Mouse (Mus musculus): ENCODE measurements around the gene Gm10959. TPM values are rescaled to one million over a fixed set of nuclear protein-coding genes. Genes with fewer than 3 reads are reported as not detected.
"Not testable (repeated sequence)": the region's sequence is repeated elsewhere in the genome, so short reads cannot be mapped to it uniquely, and the experiment has no call there.

The Gm10959 gene
- polyA plus RNA-seq (2015; fragmentation: Nextera tagmentation; extraction: Ambion mirVana) = not detected in 2 replicates

- H3K4me1 ChIP-seq (replicated peaks) = 0 out of 2 replicates have a peak, but pooled peaks cover 2% of the 10 kb centered on the region
- H3K4me2 ChIP-seq (replicated peaks) = no peak within 1 kb of the TSS
- no peak for ATAC-seq
- no peak within 1 kb of the TSS for H3K4me3 ChIP-seq (replicated peaks)
- 75% methylated on average over 8 of the region's 8 CpGs for WGBS
- H3K27me3 ChIP-seq = no peaks in the 10 kb centered on the region
- no peak within 1 kb of the TSS for H3K9ac ChIP-seq (replicated peaks)
- H3K27ac ChIP-seq = no peak within 1 kb of the TSS
- no peaks in the 10 kb centered on the region for H3K9me3 ChIP-seq
- no peaks in the 10 kb centered on the region for H3K36me3 ChIP-seq
Measured at GRCm38 (mm10) chr3:122919260-122919659, at the start of gene Gm10959. Gene Gm10959 (minus strand): TSS chr3:122919360.

DNA sequence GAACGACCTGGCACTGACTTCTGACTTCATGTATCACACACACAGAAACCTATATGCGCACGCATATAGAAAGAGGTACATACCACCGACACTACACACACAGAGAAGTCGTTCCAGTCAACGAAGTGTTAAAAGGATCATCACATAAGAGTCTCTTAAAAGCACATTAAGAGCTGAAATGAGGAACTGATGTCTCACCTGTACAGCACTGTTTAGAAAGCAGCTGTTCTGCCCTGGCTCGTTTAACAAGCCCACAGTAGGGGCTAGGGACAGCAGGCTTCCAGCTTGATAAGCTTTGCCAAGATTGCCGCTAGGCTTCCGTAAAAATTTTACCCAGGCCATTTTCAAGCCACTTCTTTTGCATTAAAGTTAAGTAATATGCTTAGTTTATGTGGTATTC is 49.2 kb upstream of the Gm10959 start:
- H3K4me2 ChIP-seq (replicated peaks) = no peak overlapping the region
- no peaks in the 10 kb centered on the region for H3K9me3 ChIP-seq
- WGBS = 94% methylated on average over 9 of the region's 9 CpGs
- no peaks in the 10 kb centered on the region for H3K27me3 ChIP-seq
- no peak overlapping the region for H3K9ac ChIP-seq (replicated peaks)
- no peak for ATAC-seq
- H3K27ac ChIP-seq = no peak overlapping the region
- 0 out of 2 replicates have a peak, but pooled peaks cover 6% of the 10 kb centered on the region for H3K36me3 ChIP-seq
- H3K4me1 ChIP-seq (replicated peaks) = no peaks in the 10 kb centered on the region
- no peak overlapping the region for H3K4me3 ChIP-seq (replicated peaks)

DNA sequence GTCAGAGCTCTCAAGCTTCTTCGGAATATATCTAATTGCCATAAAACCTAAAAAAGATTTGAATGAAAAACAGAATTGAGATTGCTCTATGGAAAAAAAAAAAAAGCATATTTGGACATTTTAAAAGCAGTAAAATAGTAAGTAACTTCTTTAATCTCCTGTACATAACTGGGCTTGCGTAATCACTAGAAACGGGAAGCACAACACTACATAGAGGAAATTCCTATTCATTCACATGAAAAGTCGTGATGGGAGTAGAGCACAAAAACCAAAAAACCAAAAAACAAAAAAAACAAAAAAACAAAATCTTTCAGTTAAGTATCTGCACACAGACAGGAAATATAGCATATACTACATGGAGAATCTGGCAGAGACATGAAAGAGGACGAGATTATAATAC is 45.1 kb upstream of the Gm10959 start:
- 0 out of 2 replicates have a peak, but pooled peaks cover 6% of the 10 kb centered on the region for H3K36me3 ChIP-seq
- H3K4me1 ChIP-seq (replicated peaks) = no peaks in the 10 kb centered on the region
- H3K9me3 ChIP-seq = no peaks in the 10 kb centered on the region
- no peak overlapping the region for H3K9ac ChIP-seq (replicated peaks)
- no peak for ATAC-seq
- no peaks in the 10 kb centered on the region for H3K27me3 ChIP-seq
- WGBS = 93% methylated on average over 5 of the region's 5 CpGs
- H3K4me2 ChIP-seq (replicated peaks) = no peak overlapping the region
- H3K27ac ChIP-seq = no peak overlapping the region
- no peak overlapping the region for H3K4me3 ChIP-seq (replicated peaks)

GRCm38 (mm10) chr3:122950129-122950528 is 31.0 kb upstream of the Gm10959 start:
- Histone ChIP-seq H3K9me3 (no peaks in the 10 kb centered on the region), H3K4me1 (replicated peaks) (no peaks in the 10 kb centered on the region), H3K9ac (replicated peaks) (no peak overlapping the region), H3K4me2 (replicated peaks) (no peak overlapping the region), H3K27me3 (no peaks in the 10 kb centered on the region), H3K4me3 (replicated peaks) (no peak overlapping the region), H3K36me3 (peaks cover 9% of the 10 kb centered on the region), H3K27ac (no peak overlapping the region)
- no peak for ATAC-seq
- WGBS = 94% methylated on average over 2 of the region's 2 CpGs

GRCm38 (mm10) chr3:122943387-122943890 is 24.3 kb upstream of the Gm10959 start:
- ATAC-seq = no peak

GRCm38 (mm10) chr3:122939215-122939614 is 20.1 kb upstream of the Gm10959 start:
- ATAC-seq = no peak
- H3K36me3 ChIP-seq = peaks cover 1% of the 10 kb centered on the region; the same call in 1 of the 2 replicates
- H3K4me3 ChIP-seq (replicated peaks) = no peak overlapping the region
- H3K9ac ChIP-seq (replicated peaks) = no peak overlapping the region
- no peak overlapping the region for H3K4me2 ChIP-seq (replicated peaks)
- no peaks in the 10 kb centered on the region for H3K27me3 ChIP-seq
- H3K27ac ChIP-seq = no peak overlapping the region
- H3K9me3 ChIP-seq = no peaks in the 10 kb centered on the region
- no peaks in the 10 kb centered on the region for H3K4me1 ChIP-seq (replicated peaks)
- WGBS = 88% methylated on average over 2 of the region's 2 CpGs

More at GRCm38 (mm10) chr3:122943387-122943890, 24.3 kb upstream of the Gm10959 start:
- 80% methylated on average over 6 of the region's 6 CpGs for WGBS
- peaks cover 2% of the 10 kb centered on the region; the same call in 1 of the 2 replicates for H3K36me3 ChIP-seq
- H3K4me2 ChIP-seq (replicated peaks) = no peak overlapping the region
- H3K27me3 ChIP-seq = no peaks in the 10 kb centered on the region
- no peak overlapping the region for H3K4me3 ChIP-seq (replicated peaks)
- no peaks in the 10 kb centered on the region for H3K9me3 ChIP-seq
- H3K4me1 ChIP-seq (replicated peaks) = no peaks in the 10 kb centered on the region
- H3K9ac ChIP-seq (replicated peaks) = no peak overlapping the region
- H3K27ac ChIP-seq = no peak overlapping the region

- not testable (repeated sequence) for H3K4me2 ChIP-seq (replicated peaks); H3K9ac ChIP-seq (replicated peaks); H3K27ac ChIP-seq; H3K4me1 ChIP-seq (replicated peaks); H3K4me3 ChIP-seq (replicated peaks); ATAC-seq; H3K9me3 ChIP-seq; H3K36me3 ChIP-seq; H3K27me3 ChIP-seq
- 80% methylated on average over 13 of the region's 13 CpGs for WGBS
Measured at GRCm38 (mm10) chr3:122937176-122937575, 18.0 kb upstream of the Gm10959 start.

DNA sequence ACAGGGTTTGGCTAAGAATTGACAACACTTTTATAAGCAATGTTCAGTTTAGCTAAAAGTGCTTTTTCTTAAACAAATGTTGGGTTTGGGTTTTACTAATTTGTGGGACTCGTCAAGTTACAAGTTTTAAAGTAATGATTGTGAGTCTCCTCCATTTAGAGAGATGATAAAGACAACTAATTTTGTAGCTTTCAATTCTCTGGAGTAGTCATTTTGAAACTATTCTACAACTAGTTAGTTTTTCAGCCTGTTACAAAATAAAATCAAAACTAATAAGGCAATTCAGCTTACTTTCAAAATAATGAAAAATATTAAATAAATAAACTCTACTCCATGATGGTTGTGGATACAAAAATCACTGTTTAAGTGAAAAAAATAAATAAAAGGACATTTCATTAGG is 13.3 kb upstream of the Gm10959 start:
- Histone ChIP-seq H3K9me3 (no peaks in the 10 kb centered on the region), H3K9ac (replicated peaks) (no peak overlapping the region), H3K27ac (no peak overlapping the region), H3K27me3 (no peaks in the 10 kb centered on the region), H3K36me3 (peaks cover 7% of the 10 kb centered on the region; the same call in 1 of the 2 replicates), H3K4me3 (replicated peaks) (no peak overlapping the region), H3K4me1 (replicated peaks) (no peaks in the 10 kb centered on the region), H3K4me2 (replicated peaks) (no peak overlapping the region)
- 95% methylated on average over 1 of the region's 1 CpGs for WGBS
- no peak for ATAC-seq

DNA sequence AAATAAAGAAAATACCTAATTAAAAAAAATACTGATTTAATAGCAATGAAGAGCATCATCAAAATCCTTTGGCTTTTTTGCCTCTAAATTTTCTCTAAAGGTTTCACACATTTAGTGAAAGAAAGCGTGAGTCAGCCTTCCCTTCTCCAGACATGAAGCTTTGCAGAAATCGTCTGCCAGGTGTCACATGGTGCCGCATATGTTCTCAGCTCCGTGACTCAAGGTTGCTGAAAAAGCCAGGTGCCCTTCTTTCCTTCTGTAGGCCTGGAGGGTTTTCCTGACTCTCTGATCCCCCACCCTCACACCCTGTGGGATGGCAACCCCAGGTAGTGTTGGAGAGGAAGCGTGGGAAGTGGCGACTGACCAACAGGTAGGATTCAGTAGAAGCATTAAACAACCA is 10.6 kb upstream of the Gm10959 start:
- H3K4me1 ChIP-seq (replicated peaks) = peaks cover 14% of the 10 kb centered on the region
- H3K4me2 ChIP-seq (replicated peaks) = no peak overlapping the region
- no peaks in the 10 kb centered on the region for H3K9me3 ChIP-seq
- no peak overlapping the region for H3K4me3 ChIP-seq (replicated peaks)
- H3K36me3 ChIP-seq = peaks cover 12% of the 10 kb centered on the region; the same call in 1 of the 2 replicates
- ATAC-seq = no peak
- WGBS = 92% methylated on average over 6 of the region's 6 CpGs
- H3K27ac ChIP-seq = no peak overlapping the region
- H3K27me3 ChIP-seq = no peaks in the 10 kb centered on the region
- H3K9ac ChIP-seq (replicated peaks) = no peak overlapping the region

- Histone ChIP-seq H3K4me1 (replicated peaks) (peaks cover 17% of the 10 kb centered on the region), H3K36me3 (0 out of 2 replicates have a peak, but pooled peaks cover 5% of the 10 kb centered on the region), H3K27ac (peak within 1 kb of the TSS; percentile 76), H3K9me3 (no peaks in the 10 kb centered on the region), H3K27me3 (no peaks in the 10 kb centered on the region), H3K9ac (replicated peaks) (peak within 1 kb of the TSS; percentile 71), H3K4me3 (replicated peaks) (peak within 1 kb of the TSS; percentile 61), H3K4me2 (replicated peaks) (peak within 1 kb of the TSS; percentile 61)
- WGBS = under 1% methylated on average over 61 of the region's 68 CpGs
- peak; percentile 99 for ATAC-seq
Measured at GRCm38 (mm10) chr3:122924009-122924914, 5.1 kb upstream of the Gm10959 start, which contains the start of gene 1810037I17Rik. Gene 1810037I17Rik (plus strand): TSS chr3:122924203.

- no peak overlapping the region for H3K27ac ChIP-seq
- no peak overlapping the region for H3K9ac ChIP-seq (replicated peaks)
- no peaks in the 10 kb centered on the region for H3K9me3 ChIP-seq
- H3K4me2 ChIP-seq (replicated peaks) = no peak overlapping the region
- H3K4me3 ChIP-seq (replicated peaks) = no peak overlapping the region; the same call in 1 of the 2 replicates
- 0 out of 2 replicates have a peak, but pooled peaks cover 5% of the 10 kb centered on the region for H3K36me3 ChIP-seq
- no peaks in the 10 kb centered on the region for H3K27me3 ChIP-seq
- 72% methylated on average over 7 of the region's 7 CpGs for WGBS
- peaks cover 17% of the 10 kb centered on the region for H3K4me1 ChIP-seq (replicated peaks)
- no peak for ATAC-seq
Measured at GRCm38 (mm10) chr3:122923147-122923546, 4.0 kb upstream of the Gm10959 start.

Measured in midbrain, embryonic 13.5 days (tissue).